Mouse (Mus musculus) retina, postnatal 1 day (tissue): Measurements from ENCODE around the gene Kcnd3.

Experiments used
- DNase-seq: peaks from one replicate; pipeline ENCODE4 v3.0.0-alpha.2; 2012

Gene Kcnd3

GRCm38 (mm10) chr3:105451627-105452555 is at the start of gene Kcnd3:
Kcnd3 (plus strand) TSS chr3:105452330.
- peak; percentile 55 for DNase-seq

GRCm38 (mm10) chr3:105402676-105403075 is 49.5 kb upstream of the Kcnd3 start:
- DNase-seq, result no peak

GRCm38 (mm10) chr3:105403410-105404076 is 48.6 kb upstream of the Kcnd3 start:
- DNase-seq, result peak; percentile 81

- DNase-seq, result peak; percentile 79
Measured at GRCm38 (mm10) chr3:105404077-105404446, 48.1 kb upstream of the Kcnd3 start.

DNA sequence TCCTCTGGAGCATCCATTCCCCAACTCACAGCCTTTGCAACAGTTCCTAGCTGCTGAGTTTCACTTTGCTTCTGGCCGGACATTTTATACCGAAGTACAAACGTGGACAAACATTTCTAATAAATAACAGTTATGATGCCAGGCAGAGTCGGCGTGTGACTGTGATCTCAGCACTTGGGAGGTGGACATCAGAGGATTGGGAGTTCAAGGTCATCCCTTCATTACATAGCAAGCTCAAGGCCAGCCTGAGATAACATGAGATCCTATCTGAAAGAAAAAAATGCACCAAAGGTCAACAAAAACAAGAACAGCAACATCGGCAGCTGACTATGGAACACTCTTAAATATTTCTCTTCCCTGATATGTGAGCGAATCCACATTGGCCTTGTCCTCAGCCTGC is 46.6 kb upstream of the Kcnd3 start:
- DNase-seq, result no peak

DNA sequence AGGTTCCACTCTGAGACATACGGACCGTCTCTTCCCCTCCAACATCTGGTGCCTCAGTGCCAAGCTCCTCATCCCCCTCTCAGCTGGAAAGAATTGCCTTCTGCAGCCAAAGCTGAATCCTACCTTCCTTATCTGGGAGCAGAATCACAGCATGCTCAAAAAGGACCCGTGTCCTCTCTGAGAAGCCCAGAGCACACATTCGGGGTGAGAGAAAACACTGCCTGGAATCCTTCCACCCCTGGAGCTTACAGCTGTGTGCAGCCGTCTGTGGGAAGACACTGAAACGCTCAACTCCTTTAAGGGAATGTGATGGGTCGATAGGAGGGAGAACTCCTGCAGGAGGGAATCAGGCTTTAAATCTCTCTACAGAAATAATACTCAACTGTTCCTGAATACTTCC is 46.1 kb upstream of the Kcnd3 start:
- DNase-seq, result peak; percentile 19

DNA sequence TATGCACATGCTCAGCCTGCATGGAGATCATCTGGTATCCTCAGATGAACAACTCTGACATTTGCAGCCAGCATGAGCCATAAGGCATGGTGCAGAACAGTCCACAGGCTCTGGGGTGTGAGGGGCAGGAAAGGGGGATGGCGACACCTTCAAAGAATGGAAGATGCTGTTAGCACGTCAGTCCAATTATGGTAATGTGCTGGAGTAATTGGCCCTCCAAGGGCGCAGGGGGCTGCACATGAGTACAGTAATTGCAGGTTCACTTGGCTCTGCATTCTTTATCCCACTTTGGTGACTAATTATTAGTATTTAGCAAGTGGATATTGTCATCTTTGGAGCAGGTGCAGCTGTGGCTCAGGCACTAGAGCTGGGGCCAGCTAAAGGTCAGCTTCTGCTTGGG is 43.9 kb upstream of the Kcnd3 start:
- peak; percentile 97 for DNase-seq

- no peak for DNase-seq
Measured at GRCm38 (mm10) chr3:105410810-105411209, 41.3 kb upstream of the Kcnd3 start.

- DNase-seq, result no peak
Measured at GRCm38 (mm10) chr3:105411776-105412175, 40.4 kb upstream of the Kcnd3 start.

DNA sequence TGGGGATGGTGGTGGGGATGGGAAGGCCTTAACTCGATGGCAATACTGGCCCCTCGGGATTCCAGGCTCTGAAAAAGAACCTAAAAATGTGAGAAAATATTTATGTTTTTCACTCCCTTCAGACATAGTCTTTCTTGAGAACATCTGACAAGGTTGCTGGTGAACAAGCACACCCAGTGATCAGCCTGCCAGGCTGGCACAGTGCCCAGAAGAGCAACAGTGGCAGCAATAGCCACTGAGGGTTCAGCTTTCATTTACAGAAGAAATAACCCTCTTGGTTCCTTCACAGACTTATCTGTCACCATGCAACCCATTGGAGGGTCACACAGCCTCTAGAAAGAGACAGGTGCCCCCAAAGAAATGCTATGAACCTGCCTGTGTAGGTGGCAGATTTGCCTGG is 39.9 kb upstream of the Kcnd3 start:
- DNase-seq, result peak; percentile 77

- DNase-seq, result peak; percentile 91
Measured at GRCm38 (mm10) chr3:105412681-105413080, 39.4 kb upstream of the Kcnd3 start.

- no peak for DNase-seq
Measured at GRCm38 (mm10) chr3:105418441-105418840, 33.7 kb upstream of the Kcnd3 start.

DNA sequence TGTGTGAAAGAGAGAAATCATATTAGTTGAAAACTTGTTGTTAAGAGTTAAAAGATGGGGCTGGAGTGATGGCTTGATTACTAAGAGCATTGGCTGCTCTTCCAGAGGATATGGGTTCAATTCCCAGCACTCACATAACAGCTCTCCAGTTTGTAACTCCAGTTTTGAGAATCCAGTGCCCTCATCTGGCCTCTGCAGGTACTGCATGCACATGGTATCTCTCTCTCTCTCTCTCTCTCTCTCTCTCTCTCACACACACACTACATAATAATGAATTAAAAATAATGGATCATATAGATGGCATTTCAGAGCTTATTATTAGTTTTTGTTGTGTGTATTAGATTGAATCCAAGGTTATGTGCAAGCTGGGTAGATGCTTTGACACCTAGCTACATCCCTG is 29.7 kb upstream of the Kcnd3 start:
- DNase-seq, result no peak

DNA sequence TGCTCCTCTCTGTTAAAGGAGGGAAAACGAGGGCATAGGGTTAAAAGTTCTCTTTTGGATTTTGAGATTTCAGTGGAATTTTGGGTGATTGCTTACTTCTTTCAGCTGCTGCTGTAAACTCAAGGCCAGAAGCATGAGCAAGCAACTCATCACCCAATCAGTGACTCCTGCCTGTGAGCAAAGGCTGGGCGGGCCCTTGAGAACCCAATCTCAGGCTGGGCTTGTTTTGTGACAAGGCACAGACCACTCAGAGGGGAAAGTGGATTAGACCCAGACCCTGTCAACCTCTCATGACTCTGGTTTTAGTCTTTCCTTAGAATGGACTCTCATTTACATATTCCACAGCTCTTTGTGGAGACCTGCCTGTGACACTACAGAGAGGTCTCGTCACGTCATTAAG is 28.7 kb upstream of the Kcnd3 start:
- DNase-seq, result no peak

GRCm38 (mm10) chr3:105428586-105428985 is 23.5 kb upstream of the Kcnd3 start:
- no peak for DNase-seq

- no peak for DNase-seq
Measured at GRCm38 (mm10) chr3:105436383-105436782, 15.7 kb upstream of the Kcnd3 start.

GRCm38 (mm10) chr3:105436971-105437370 is 15.2 kb upstream of the Kcnd3 start:
- no peak for DNase-seq

- DNase-seq, result no peak
Measured at GRCm38 (mm10) chr3:105440873-105441495, 11.1 kb upstream of the Kcnd3 start.

GRCm38 (mm10) chr3:105450641-105451470 is 1.3 kb upstream of the Kcnd3 start:
- peak; percentile 77 for DNase-seq

DNA sequence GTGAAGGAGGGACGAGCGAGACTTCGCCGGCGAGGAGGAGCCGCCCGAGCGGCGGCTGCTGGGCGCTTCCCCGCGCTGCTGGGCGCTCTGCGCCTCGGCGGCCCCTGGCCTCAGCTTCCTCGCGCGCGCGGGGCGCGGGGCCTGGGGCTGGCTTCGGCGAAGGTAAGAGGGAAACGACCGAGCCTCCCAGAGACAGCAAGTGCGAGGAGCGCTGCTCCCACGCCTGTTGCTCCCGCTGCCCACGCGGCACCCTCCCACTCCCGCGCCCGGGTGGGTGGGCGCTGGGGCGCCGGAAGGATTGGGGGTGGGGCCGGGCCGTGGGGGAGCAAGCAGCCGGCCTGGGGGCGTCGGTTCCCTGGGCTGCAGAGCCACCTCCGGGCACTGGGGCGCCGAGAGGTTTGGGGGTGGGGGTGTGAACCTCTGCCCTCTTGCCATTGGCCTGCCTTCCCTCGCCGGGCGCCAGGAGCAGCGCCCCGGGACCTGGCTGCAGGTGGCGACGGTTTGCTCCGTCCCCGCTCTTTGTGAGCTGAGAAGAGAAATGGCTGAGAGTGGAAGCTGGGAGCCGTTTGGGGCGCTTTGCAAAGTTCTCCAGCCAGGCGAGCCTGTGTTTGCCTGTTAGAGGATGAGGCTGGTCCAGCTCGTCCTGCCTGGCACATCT is 555 bp downstream of the Kcnd3 start:
- peak; percentile 74 for DNase-seq

DNA sequence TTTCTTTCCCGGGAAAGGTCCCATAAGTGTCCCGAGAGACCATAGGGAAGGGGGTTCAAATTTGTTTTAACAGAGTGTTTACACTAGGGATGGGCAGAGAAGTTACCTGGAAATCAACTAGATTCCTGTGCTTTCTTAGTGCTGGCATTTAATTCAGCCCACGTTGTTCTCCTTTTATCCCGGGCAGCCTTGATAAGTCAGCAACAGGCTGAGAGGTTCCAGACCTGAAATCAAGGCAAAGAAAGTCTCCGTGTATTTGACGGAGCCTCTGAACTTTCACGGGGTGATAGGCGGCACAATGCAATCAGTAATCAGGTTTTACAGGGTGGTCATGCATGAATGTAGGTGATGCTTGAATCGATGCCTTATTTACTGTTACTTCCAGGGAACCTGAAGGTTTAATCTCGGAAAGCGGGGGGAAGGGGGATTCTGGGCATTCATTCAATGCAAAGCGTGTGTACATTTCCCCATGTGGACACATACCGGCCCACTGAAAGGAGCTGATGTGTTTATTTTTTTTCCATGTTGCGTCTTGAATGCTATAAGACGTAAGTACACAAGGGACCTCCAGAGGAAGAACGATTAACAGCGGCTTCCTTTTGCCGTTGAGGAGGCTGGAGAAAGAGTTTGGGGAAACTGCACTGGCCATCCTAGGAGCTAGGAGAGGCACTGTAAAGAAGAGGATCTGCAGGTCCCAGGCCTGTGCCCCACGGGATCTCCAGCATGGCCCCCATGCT is 1.3 kb downstream of the Kcnd3 start:
- DNase-seq, result no peak

DNA sequence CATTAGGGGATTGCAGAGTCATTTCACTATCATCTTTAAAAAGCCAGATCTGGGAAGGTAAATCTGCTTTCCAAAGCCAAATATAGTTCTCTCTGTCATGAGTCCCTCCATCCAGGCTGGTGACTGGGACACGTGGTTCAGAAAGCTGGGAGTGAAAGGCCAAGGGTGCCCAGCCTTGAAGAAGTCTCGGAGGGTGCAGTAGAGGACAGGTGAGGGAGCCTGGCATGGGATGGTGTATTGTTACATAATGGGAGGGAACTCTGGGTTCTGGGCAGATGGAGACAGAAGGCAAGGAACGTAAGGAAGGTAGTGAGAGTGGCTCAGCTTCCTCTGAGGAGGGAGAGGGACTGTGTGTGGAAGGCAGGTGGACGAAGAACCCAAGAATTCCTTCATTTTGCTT is 5.5 kb downstream of the Kcnd3 start:
- DNase-seq, result no peak
